Mouse (Mus musculus) lung, adult 2 months (tissue): Measurements from ENCODE around the gene Sez6l.

Experiments
- CTCF ChIP-seq: fragments of 200-500 bp; IDR thresholded peaks from 2 replicates; pipeline ENCODE4 v1.5.1; 2011; ENCODE audit warnings: mild to moderate bottlenecking, low read length, control low read depth; ENCODE audit not compliant: insufficient read depth
- POLR2A ChIP-seq: fragments of 200-500 bp; IDR thresholded peaks from 2 replicates; pipeline ENCODE4 v1.6.1; 2011; ENCODE audit warnings: low read depth, mild to moderate bottlenecking, control low read depth, low read length, borderline replicate concordance; ENCODE audit errors: extremely low read depth

- TF ChIP-seq CTCF (no peak), POLR2A (no peak)
Measured at GRCm38 (mm10) chr5:112517454-112517853, 59.5 kb downstream of the Sez6l start.
